Mouse (Mus musculus) lung, postnatal 0 days (tissue): ENCODE data around the gene B4galt5.

Source experiments
- CTCF ChIP-seq: IDR thresholded peaks from 2 replicates; pipeline ENCODE4 v1.5.1; 2016; ENCODE audit warnings: antibody characterized with exemption, mild to moderate bottlenecking
- EP300 ChIP-seq: IDR thresholded peaks from 2 replicates; pipeline ENCODE4 v1.6.1; 2016; ENCODE audit warnings: antibody characterized with exemption, mild to moderate bottlenecking, control low read depth

DNA sequence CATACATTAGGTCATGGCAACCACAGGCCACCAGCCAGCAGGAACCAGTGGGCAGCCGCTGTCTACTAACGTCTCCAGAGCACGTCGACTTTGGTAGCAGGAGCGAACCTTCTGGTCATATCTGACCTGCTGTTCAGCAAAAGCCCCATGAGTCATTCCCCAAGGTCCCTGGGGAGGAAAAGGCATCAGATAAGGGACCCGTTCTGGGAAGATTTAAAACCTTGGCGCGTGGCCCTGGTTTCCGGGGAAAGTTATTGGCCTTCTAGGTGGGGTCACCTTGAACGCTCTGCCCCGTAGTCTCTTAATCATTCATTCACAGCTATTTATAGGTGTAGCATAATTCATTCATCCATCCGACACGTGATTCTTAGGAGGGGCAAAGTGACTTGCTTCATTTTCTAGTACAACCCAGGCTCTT is 34.7 kb upstream of the B4galt5 start:
- TF ChIP-seq CTCF (no peak), EP300 (no peak)
